Mouse (Mus musculus) urinary bladder, postnatal 25 days (tissue): ENCODE measurements around the gene Rbms3.

Experiments used
- DNase-seq: peaks from one replicate; pipeline ENCODE4 v3.0.0; 2022; ENCODE audit warnings: low spot score

The Rbms3 gene

GRCm38 (mm10) chr9:117048641-117049040 is 581.1 kb downstream of the Rbms3 start:
- no peak for DNase-seq

GRCm38 (mm10) chr9:117041993-117042366 is 587.7 kb downstream of the Rbms3 start:
- DNase-seq = no peak

- no peak for DNase-seq
Measured at GRCm38 (mm10) chr9:117041291-117041992, 588.3 kb downstream of the Rbms3 start.

GRCm38 (mm10) chr9:117039941-117040453 is 589.7 kb downstream of the Rbms3 start:
- no peak for DNase-seq

GRCm38 (mm10) chr9:117032690-117033089 is 597.0 kb downstream of the Rbms3 start:
- no peak for DNase-seq

GRCm38 (mm10) chr9:117031237-117031636 is 598.5 kb downstream of the Rbms3 start:
- no peak for DNase-seq

GRCm38 (mm10) chr9:117030837-117031236 is 598.9 kb downstream of the Rbms3 start:
- DNase-seq = peak; percentile 79

GRCm38 (mm10) chr9:117029953-117030352 is 599.8 kb downstream of the Rbms3 start:
- DNase-seq = no peak

GRCm38 (mm10) chr9:117028586-117028985 is 601.1 kb downstream of the Rbms3 start:
- DNase-seq = no peak

- DNase-seq = no peak
Measured at GRCm38 (mm10) chr9:117022086-117022485, 607.6 kb downstream of the Rbms3 start.

GRCm38 (mm10) chr9:117021506-117021905 is 608.2 kb downstream of the Rbms3 start:
- peak; percentile 44 for DNase-seq

- no peak for DNase-seq
Measured at GRCm38 (mm10) chr9:117020216-117020615, 609.5 kb downstream of the Rbms3 start.

GRCm38 (mm10) chr9:117018741-117019163 is 611.0 kb downstream of the Rbms3 start:
- DNase-seq = no peak

- DNase-seq = no peak
Measured at GRCm38 (mm10) chr9:117018301-117018700, 611.4 kb downstream of the Rbms3 start.

GRCm38 (mm10) chr9:117016605-117017319 is 613.0 kb downstream of the Rbms3 start:
- no peak for DNase-seq

- DNase-seq = no peak
Measured at GRCm38 (mm10) chr9:117013386-117013785, 616.3 kb downstream of the Rbms3 start.

- no peak for DNase-seq
Measured at GRCm38 (mm10) chr9:117010801-117011200, 618.9 kb downstream of the Rbms3 start.

- no peak for DNase-seq
Measured at GRCm38 (mm10) chr9:117008194-117008593, 621.5 kb downstream of the Rbms3 start.

- no peak for DNase-seq
Measured at GRCm38 (mm10) chr9:117002083-117002482, 627.6 kb downstream of the Rbms3 start.

GRCm38 (mm10) chr9:116999186-116999585 is 630.5 kb downstream of the Rbms3 start:
- no peak for DNase-seq

- DNase-seq = no peak
Measured at GRCm38 (mm10) chr9:116990321-116990720, 639.4 kb downstream of the Rbms3 start.

GRCm38 (mm10) chr9:116980801-116981200 is 648.9 kb downstream of the Rbms3 start:
- no peak for DNase-seq

GRCm38 (mm10) chr9:116977428-116977827 is 652.3 kb downstream of the Rbms3 start:
- DNase-seq = no peak
